Mouse (Mus musculus) limb, embryonic 10.5 days (tissue): Measurements from ENCODE around the gene Atp8a2. TPM values are rescaled to one million over a fixed set of nuclear protein-coding genes. Genes with fewer than 3 reads are reported as not detected.

Source experiments
- DNase-seq: peaks from one replicate; pipeline ENCODE4 v3.0.0-alpha.2; 2017; ENCODE audit warnings: low spot score
- H3K27ac ChIP-seq: fragments of 300-500 bp; sonication (generic); 2 replicates; pipeline ENCODE4 v1.5.1; 2016; ENCODE audit warnings: mild to moderate bottlenecking
- H3K27me3 ChIP-seq: fragments of 300-500 bp; sonication (generic); 2 replicates; pipeline ENCODE4 v1.6.1; 2016; ENCODE audit warnings: low read depth, mild to moderate bottlenecking; ENCODE audit not compliant: poor library complexity, severe bottlenecking
- H3K36me3 ChIP-seq: fragments of 300-500 bp; sonication (generic); 2 replicates; pipeline ENCODE4 v1.6.1; 2016; ENCODE audit warnings: mild to moderate bottlenecking, moderate library complexity
- H3K4me1 ChIP-seq: fragments of 300-500 bp; sonication (generic); 2 replicates; pipeline ENCODE4 v1.6.1; 2016
- H3K4me3 ChIP-seq: fragments of 300-500 bp; sonication (generic); 2 replicates; pipeline ENCODE4 v1.5.1; 2016; ENCODE audit warnings: mild to moderate bottlenecking, moderate library complexity
- H3K9me3 ChIP-seq: fragments of 300-500 bp; sonication (generic); replicated peaks from 2 replicates; pipeline ENCODE4 v1.6.1; 2016; ENCODE audit warnings: mild to moderate bottlenecking
- WGBS: fragments of 180-500 bp; shearing (Covaris S2); methylation state at CpG from one replicate; pipeline ENCODE4 v1.1.7; 2016; 5-methylcytosine and 5-hydroxymethylcytosine counted together
- polyA plus RNA-seq: library from polyadenylated mRNA; unstranded; fragments of >200 nt; fragmentation: Nextera tagmentation; extraction: Ambion mirVana; gene quantifications from 2 replicates; pipeline ENCODE4 v1.2.1, GENCODE M21; 2016

Gene Atp8a2
- polyA plus RNA-seq, 1 experiment from 2014 or later = 2.8 TPM

- DNase-seq = no peak
- H3K4me3 ChIP-seq = no peak overlapping the region
- H3K9me3 ChIP-seq = no peaks in the 10 kb centered on the region
- H3K36me3 ChIP-seq = no peaks in the 10 kb centered on the region
- H3K27me3 ChIP-seq = no peaks in the 10 kb centered on the region
- WGBS = 72% methylated on average over 12 of the region's 12 CpGs
- peaks cover 54% of the 10 kb centered on the region for H3K4me1 ChIP-seq
- no peak overlapping the region for H3K27ac ChIP-seq
Measured at GRCm38 (mm10) chr14:59643582-59643981, 553.4 kb downstream of the Atp8a2 start.

- WGBS = 44% methylated on average over 5 of the region's 5 CpGs
- H3K27me3 ChIP-seq = no peaks in the 10 kb centered on the region
- DNase-seq = no peak
- no peak overlapping the region for H3K27ac ChIP-seq
- peaks cover 37% of the 10 kb centered on the region for H3K4me1 ChIP-seq
- no peaks in the 10 kb centered on the region for H3K9me3 ChIP-seq
- no peaks in the 10 kb centered on the region for H3K36me3 ChIP-seq
- H3K4me3 ChIP-seq = no peak overlapping the region
Measured at GRCm38 (mm10) chr14:59641856-59642255, 555.1 kb downstream of the Atp8a2 start.

- H3K9me3 ChIP-seq = no peaks in the 10 kb centered on the region
- peaks cover 32% of the 10 kb centered on the region for H3K4me1 ChIP-seq
- no peak overlapping the region for H3K27ac ChIP-seq
- H3K36me3 ChIP-seq = no peaks in the 10 kb centered on the region
- no peak overlapping the region for H3K4me3 ChIP-seq
- no peaks in the 10 kb centered on the region for H3K27me3 ChIP-seq
- WGBS = 56% methylated on average over 7 of the region's 7 CpGs
- no peak for DNase-seq
Measured at GRCm38 (mm10) chr14:59638906-59639703, 557.9 kb downstream of the Atp8a2 start.

GRCm38 (mm10) chr14:59633988-59634387, 563.0 kb downstream of the Atp8a2 start:
- WGBS = 87% methylated on average over 9 of the region's 9 CpGs
- Histone ChIP-seq H3K4me3 (no peak overlapping the region), H3K27me3 (no peaks in the 10 kb centered on the region), H3K9me3 (no peaks in the 10 kb centered on the region), H3K4me1 (no peaks in the 10 kb centered on the region; the same call in 1 of the 2 replicates), H3K36me3 (peaks cover 33% of the 10 kb centered on the region), H3K27ac (no peak overlapping the region)
- DNase-seq = no peak

GRCm38 (mm10) chr14:59633295-59633898, 563.6 kb downstream of the Atp8a2 start:
- no peaks in the 10 kb centered on the region; the same call in 1 of the 2 replicates for H3K4me1 ChIP-seq
- H3K27me3 ChIP-seq = no peaks in the 10 kb centered on the region
- no peak for DNase-seq
- H3K4me3 ChIP-seq = no peak overlapping the region
- H3K36me3 ChIP-seq = peaks cover 33% of the 10 kb centered on the region
- no peaks in the 10 kb centered on the region for H3K9me3 ChIP-seq
- H3K27ac ChIP-seq = no peak overlapping the region
- WGBS = 87% methylated on average over 5 of the region's 5 CpGs

- Histone ChIP-seq H3K4me1 (peaks cover 12% of the 10 kb centered on the region), H3K27ac (no peak overlapping the region), H3K4me3 (no peak overlapping the region), H3K9me3 (no peaks in the 10 kb centered on the region), H3K27me3 (no peaks in the 10 kb centered on the region), H3K36me3 (peaks cover 33% of the 10 kb centered on the region)
- WGBS = 91% methylated on average over 6 of the region's 6 CpGs
- no peak for DNase-seq
Measured at GRCm38 (mm10) chr14:59632067-59632466, 564.9 kb downstream of the Atp8a2 start.

GRCm38 (mm10) chr14:59630096-59630495, 566.9 kb downstream of the Atp8a2 start:
- Histone ChIP-seq H3K9me3 (no peaks in the 10 kb centered on the region), H3K27ac (no peak overlapping the region), H3K27me3 (0 out of 2 replicates have a peak, but pooled peaks cover 5% of the 10 kb centered on the region), H3K4me1 (peaks cover 31% of the 10 kb centered on the region), H3K4me3 (no peak overlapping the region), H3K36me3 (peaks cover 33% of the 10 kb centered on the region)
- no peak for DNase-seq
- WGBS = 94% methylated on average over 9 of the region's 9 CpGs

- peaks cover 33% of the 10 kb centered on the region for H3K36me3 ChIP-seq
- H3K27ac ChIP-seq = no peak overlapping the region
- 93% methylated on average over 15 of the region's 15 CpGs for WGBS
- peaks cover 39% of the 10 kb centered on the region for H3K4me1 ChIP-seq
- no peak for DNase-seq
- no peaks in the 10 kb centered on the region for H3K9me3 ChIP-seq
- no peak overlapping the region for H3K4me3 ChIP-seq
- 0 out of 2 replicates have a peak, but pooled peaks cover 5% of the 10 kb centered on the region for H3K27me3 ChIP-seq
Measured at GRCm38 (mm10) chr14:59629308-59629707, 567.7 kb downstream of the Atp8a2 start.

- Histone ChIP-seq H3K4me3 (peak overlapping the region; percentile 84), H3K27me3 (0 out of 2 replicates have a peak, but pooled peaks cover 12% of the 10 kb centered on the region), H3K4me1 (peaks cover 42% of the 10 kb centered on the region), H3K36me3 (peaks cover 31% of the 10 kb centered on the region), H3K9me3 (no peaks in the 10 kb centered on the region), H3K27ac (peak overlapping the region; percentile 94; the same call in 1 of the 2 replicates)
- peak; percentile 81 for DNase-seq
- 28% methylated on average over 7 of the region's 7 CpGs for WGBS
Measured at GRCm38 (mm10) chr14:59627823-59628222, 569.2 kb downstream of the Atp8a2 start.

GRCm38 (mm10) chr14:59627142-59627680, 569.8 kb downstream of the Atp8a2 start:
- WGBS = 16% methylated on average over 9 of the region's 9 CpGs
- Histone ChIP-seq H3K9me3 (no peaks in the 10 kb centered on the region), H3K27me3 (peaks cover 14% of the 10 kb centered on the region; the same call in 1 of the 2 replicates), H3K27ac (peak overlapping the region; percentile 94), H3K4me3 (peak overlapping the region; percentile 84), H3K36me3 (peaks cover 28% of the 10 kb centered on the region), H3K4me1 (peaks cover 42% of the 10 kb centered on the region)
- peak; percentile 45 for DNase-seq

- H3K27ac ChIP-seq = peak overlapping the region; percentile 94
- no peaks in the 10 kb centered on the region for H3K9me3 ChIP-seq
- peaks cover 18% of the 10 kb centered on the region; the same call in 1 of the 2 replicates for H3K27me3 ChIP-seq
- 29% methylated on average over 8 of the region's 8 CpGs for WGBS
- peak; percentile 39 for DNase-seq
- H3K4me1 ChIP-seq = peaks cover 42% of the 10 kb centered on the region
- peak overlapping the region; percentile 84 for H3K4me3 ChIP-seq
- H3K36me3 ChIP-seq = peaks cover 23% of the 10 kb centered on the region
Measured at GRCm38 (mm10) chr14:59626711-59627110, 570.3 kb downstream of the Atp8a2 start.

GRCm38 (mm10) chr14:59625806-59626364, 571.1 kb downstream of the Atp8a2 start:
- WGBS = under 1% methylated on average over 51 of the region's 51 CpGs
- peak overlapping the region; percentile 94 for H3K27ac ChIP-seq
- DNase-seq = peak; percentile 73
- H3K4me1 ChIP-seq = peaks cover 42% of the 10 kb centered on the region
- H3K4me3 ChIP-seq = peak overlapping the region; percentile 84
- H3K9me3 ChIP-seq = no peaks in the 10 kb centered on the region
- peaks cover 18% of the 10 kb centered on the region; the same call in 1 of the 2 replicates for H3K27me3 ChIP-seq
- H3K36me3 ChIP-seq = peaks cover 17% of the 10 kb centered on the region
